Comparison of ENCODE assay signal across 9 mouse cellular contexts in the genomic region with DNA sequence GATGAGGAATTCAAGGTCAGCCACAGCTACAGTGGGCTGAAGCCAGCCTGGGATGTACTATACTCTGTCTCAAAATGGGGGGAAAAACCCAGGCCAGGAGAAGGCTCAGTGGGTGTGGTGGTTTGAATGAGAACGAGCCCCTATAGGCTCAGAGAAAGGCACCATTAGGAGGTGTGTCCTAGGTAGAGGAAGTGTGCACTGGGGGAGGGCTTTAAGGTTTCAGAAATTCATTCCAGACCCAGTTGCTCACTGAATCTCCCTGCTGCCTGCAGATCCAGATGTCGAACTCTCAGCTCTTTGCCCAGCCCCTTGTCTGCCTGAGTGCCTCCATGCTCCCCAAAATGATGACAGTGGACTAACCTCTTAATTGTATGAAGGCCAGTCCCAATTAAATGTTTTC. TPM values are rescaled to one million over a fixed set of nuclear protein-coding genes. Genes with fewer than 3 reads are reported as not detected.
A peak's percentile ranks its signal among the peaks of the same experiment; 100 is the strongest.
DNase-seq lines count a peak whose midpoint lies in the region; ATAC-seq lines count a peak whose summit lies in the region.
"Had no signal": no experiment of that assay in that cellular context is flagged by ENCODE, and none has a peak within 500 bp of the region (broad histone marks: within the 10 kb centered on the region; RNA-seq: fewer than 3 reads in every experiment).

No protein-coding gene starts in this region.

- peaks cover 16% of the 10 kb centered on the region for H3K4me1 ChIP-seq in kidney, embryonic 15.5 days
- H3K4me1 ChIP-seq in intestine, embryonic 14.5 days (replicated peaks; ENCODE audit: control insufficient read depth, insufficient read depth, low read length): peaks cover 5% of the 10 kb centered on the region
- peaks cover 16% of the 10 kb centered on the region for H3K4me1 ChIP-seq in midbrain, embryonic 15.5 days

- DNase-seq in kidney, adult 9 months: no peak
- DNase-seq in R1 (ENCODE audit: low read depth, low spot score): peak; percentile 94
- no peak for DNase-seq in intestine, embryonic 14.5 days (ENCODE audit: low spot score)
- DNase-seq in layer of hippocampus, adult 8-10 months (ENCODE audit: low spot score in 2 of 2): no peak
- no peak for DNase-seq in ovary, adult 18-20 months (ENCODE audit: low spot score)

- H3K36me3 ChIP-seq in kidney, embryonic 15.5 days: no peaks in the 10 kb centered on the region
- H3K36me3 ChIP-seq in intestine, embryonic 14.5 days (ENCODE audit: control insufficient read depth, insufficient read depth, low read length): no peaks in the 10 kb centered on the region
- no peaks in the 10 kb centered on the region for H3K36me3 ChIP-seq in midbrain, embryonic 15.5 days (replicated peaks)

- no peak overlapping the region for H3K4me3 ChIP-seq in kidney, embryonic 15.5 days (replicated peaks)
- no peak overlapping the region for H3K4me3 ChIP-seq in intestine, embryonic 14.5 days (ENCODE audit: low read depth, low read length)
- no peak overlapping the region for H3K4me3 ChIP-seq in midbrain, embryonic 15.5 days

- H3K4me2 ChIP-seq in kidney, embryonic 15.5 days: no peak overlapping the region
- H3K4me2 ChIP-seq in intestine, embryonic 14.5 days (ENCODE audit: low read length): no peak overlapping the region
- H3K4me2 ChIP-seq in midbrain, embryonic 15.5 days: no peak overlapping the region
- H3K4me2 ChIP-seq: hindbrain, embryonic 14.5 days had no signal

- ATAC-seq in kidney, embryonic 15.5 days (replicated peaks; ENCODE audit: low FRiP score): peak; percentile 57; the same call in 1 of the 2 replicates
- peak; percentile 61; the same call in 1 of the 2 replicates for ATAC-seq in intestine, embryonic 14.5 days (replicated peaks; ENCODE audit: low FRiP score, low TSS enrichment, low read depth)
- peak; percentile 88 for ATAC-seq in megakaryocyte-erythroid progenitor cell, adult 5-6 weeks (replicated peaks; ENCODE audit: low FRiP score, low TSS enrichment, poor library complexity, severe bottlenecking)
- no peak for ATAC-seq in midbrain, embryonic 15.5 days (replicated peaks)

- 26% methylated on average over 2 of the region's 2 CpGs for WGBS in kidney, embryonic 15.5 days
- WGBS in intestine, embryonic 14.5 days: 18% methylated on average over 2 of the region's 2 CpGs
- 55% methylated on average over 2 of the region's 2 CpGs for WGBS in midbrain, embryonic 15.5 days

- H3K9me3 ChIP-seq in kidney, embryonic 15.5 days (replicated peaks): no peaks in the 10 kb centered on the region
- no peaks in the 10 kb centered on the region for H3K9me3 ChIP-seq in intestine, embryonic 14.5 days (ENCODE audit: control insufficient read depth, low read length)
- no peaks in the 10 kb centered on the region for H3K9me3 ChIP-seq in midbrain, embryonic 15.5 days

- H3K27ac ChIP-seq in kidney, embryonic 15.5 days: no peak overlapping the region
- H3K27ac ChIP-seq in intestine, embryonic 14.5 days (ENCODE audit: low read depth): no peak overlapping the region
- no peak overlapping the region for H3K27ac ChIP-seq in midbrain, embryonic 15.5 days
- H3K27ac ChIP-seq: hindbrain, embryonic 14.5 days had no signal

- H3K9ac ChIP-seq in kidney, embryonic 15.5 days: no peak overlapping the region
- H3K9ac ChIP-seq in intestine, embryonic 14.5 days (ENCODE audit: low read length): no peak overlapping the region; the same call in 1 of the 2 replicates
- H3K9ac ChIP-seq in midbrain, embryonic 15.5 days: no peak overlapping the region
- H3K9ac ChIP-seq: hindbrain, embryonic 14.5 days had no signal

- no peaks in the 10 kb centered on the region for H3K27me3 ChIP-seq in kidney, embryonic 15.5 days
- no peaks in the 10 kb centered on the region for H3K27me3 ChIP-seq in intestine, embryonic 14.5 days (replicated peaks; ENCODE audit: control insufficient read depth, insufficient read depth, low read length)
- no peaks in the 10 kb centered on the region for H3K27me3 ChIP-seq in midbrain, embryonic 15.5 days (replicated peaks)

RNA-seq across cellular contexts. Expression of gene Spen, which starts 14.1 kb away (rescaled TPM):
- 10.3 and 11.1 TPM in 2 replicates for polyA plus RNA-seq in kidney, embryonic 15.5 days (2015; fragmentation: Nextera tagmentation; extraction: Ambion mirVana)
- 12.8 and 14.9 TPM in 2 replicates for polyA plus RNA-seq in intestine, embryonic 14.5 days (2014; fragmentation: Nextera tagmentation; extraction: Ambion mirVana)
- 64.2 and 81.5 TPM in 2 replicates for total RNA-seq in megakaryocyte-erythroid progenitor cell, adult 5-6 weeks (2014; fragmentation: Nextera tagmentation)
- 21.1 and 40.5 TPM in 2 replicates for total RNA-seq in megakaryocyte-erythroid progenitor cell, adult 5-6 weeks (2017)
- polyA plus RNA-seq in midbrain, embryonic 15.5 days (2015; fragmentation: Nextera tagmentation; extraction: Ambion mirVana): 19.4 and 20.0 TPM in 2 replicates
- total RNA-seq in layer of hippocampus, adult 8-10 months (2022): 10 to 100 TPM; 59.2 to 67.9 (median 66.9) TPM

RNA-seq across cellular contexts. Expression of gene Fblim1, which starts 53.4 kb away (rescaled TPM):
- 71.4 and 81.3 TPM in 2 replicates for polyA plus RNA-seq in kidney, embryonic 15.5 days (2015; fragmentation: Nextera tagmentation; extraction: Ambion mirVana)
- 94.6 and 108 TPM in 2 replicates for polyA plus RNA-seq in intestine, embryonic 14.5 days (2014; fragmentation: Nextera tagmentation; extraction: Ambion mirVana)
- not detected in 2 replicates for total RNA-seq in megakaryocyte-erythroid progenitor cell, adult 5-6 weeks (2014; fragmentation: Nextera tagmentation)
- not detected in 2 replicates for total RNA-seq in megakaryocyte-erythroid progenitor cell, adult 5-6 weeks (2017)
- 35.2 and 41.0 TPM in 2 replicates for polyA plus RNA-seq in midbrain, embryonic 15.5 days (2015; fragmentation: Nextera tagmentation; extraction: Ambion mirVana)
- 1 to 10 TPM in 2 of 4 experiments, under 1 TPM in 2; 0.39 to 4.4 (median 1.9) TPM for total RNA-seq in layer of hippocampus, adult 8-10 months (2022)
